Mouse (Mus musculus) heart, embryonic 11.5 days (tissue): Measurements from ENCODE around the gene 6430571L13Rik. TPM values are rescaled to one million over a fixed set of nuclear protein-coding genes. Genes with fewer than 3 reads are reported as not detected.
"Not testable (repeated sequence)": the region's sequence is repeated elsewhere in the genome, so short reads cannot be mapped to it uniquely, and the experiment has no call there.

ENCODE experiments used
- ATAC-seq: fragments of 200-750 bp; cut with Nextera tagmentation; replicated peaks from 2 replicates; pipeline ENCODE4 v1.8.0; 2017; ENCODE audit warnings: moderate library complexity; ENCODE audit not compliant: insufficient number of reproducible peaks, low FRiP score, low TSS enrichment
- H3K27ac ChIP-seq: fragments of 300-500 bp; sonication (generic); 2 replicates; pipeline ENCODE4 v1.5.1; 2014; ENCODE audit warnings: mild to moderate bottlenecking, low read depth, low read length
- H3K27me3 ChIP-seq: fragments of 300-500 bp; sonication (generic); 2 replicates; pipeline ENCODE4 v1.6.1; 2014; ENCODE audit warnings: mild to moderate bottlenecking, low read length, mixed read lengths; ENCODE audit not compliant: control insufficient read depth, insufficient read depth
- H3K36me3 ChIP-seq: fragments of 300-500 bp; sonication (generic); 2 replicates; pipeline ENCODE4 v1.6.1; 2014; ENCODE audit warnings: mild to moderate bottlenecking, low read length, moderate library complexity, mixed read lengths; ENCODE audit not compliant: control insufficient read depth, insufficient read depth
- H3K4me1 ChIP-seq: fragments of 300-500 bp; sonication (generic); 2 replicates; pipeline ENCODE4 v1.6.1; 2014; ENCODE audit warnings: low read length; ENCODE audit not compliant: control insufficient read depth, insufficient read depth
- H3K4me2 ChIP-seq: fragments of 300-500 bp; sonication (generic); 2 replicates; pipeline ENCODE4 v1.6.1; 2014; ENCODE audit warnings: mild to moderate bottlenecking, moderate library complexity
- H3K4me3 ChIP-seq: fragments of 300-500 bp; sonication (generic); 2 replicates; pipeline ENCODE4 v1.5.1; 2014; ENCODE audit warnings: low read depth, low read length
- H3K9ac ChIP-seq: fragments of 300-500 bp; sonication (generic); 2 replicates; pipeline ENCODE4 v1.6.1; 2014; ENCODE audit warnings: mild to moderate bottlenecking, low read depth, low read length, moderate library complexity
- H3K9me3 ChIP-seq: fragments of 300-500 bp; sonication (generic); replicated peaks from 2 replicates; pipeline ENCODE4 v1.6.1; 2016; ENCODE audit warnings: low read length; ENCODE audit not compliant: control insufficient read depth
- WGBS: fragments of 180-500 bp; shearing (Covaris S2); extraction: QIAGEN DNeasy Blood & Tissue Kit; methylation state at CpG from one replicate; pipeline ENCODE4 v1.1.7; 2014; ENCODE audit not compliant: insufficient replicate concordance; 5-methylcytosine and 5-hydroxymethylcytosine counted together
- polyA plus RNA-seq: library from polyadenylated mRNA; unstranded; fragments of >200 nt; fragmentation: Nextera tagmentation; extraction: Ambion mirVana; gene quantifications from 2 replicates; pipeline ENCODE4 v1.2.1, GENCODE M21; 2014

Gene 6430571L13Rik
- polyA plus RNA-seq, 1 experiment from 2014 or later: 0.92 TPM

DNA sequence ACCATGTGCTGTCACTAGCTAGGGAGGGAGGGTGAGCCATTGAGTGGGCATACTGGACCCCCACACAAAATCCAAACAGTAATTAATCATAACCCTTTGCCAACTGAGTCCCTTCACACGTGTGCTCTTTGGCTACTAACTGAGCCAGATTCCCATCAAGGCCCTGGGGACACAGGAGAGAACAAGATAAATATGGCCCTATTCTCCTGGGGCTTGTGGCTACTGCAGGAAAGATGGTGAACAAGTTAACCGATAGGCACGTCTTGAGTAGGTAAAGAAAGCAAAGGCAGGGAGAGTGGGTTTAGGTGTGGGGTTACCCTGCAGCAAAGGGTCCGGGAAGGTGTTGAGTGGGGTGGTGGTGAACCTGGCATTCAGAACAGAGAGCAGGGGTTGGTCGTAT, 36.5 kb upstream of the 6430571L13Rik start:
- H3K4me2 ChIP-seq: no peak overlapping the region
- peaks cover 49% of the 10 kb centered on the region for H3K4me1 ChIP-seq

DNA sequence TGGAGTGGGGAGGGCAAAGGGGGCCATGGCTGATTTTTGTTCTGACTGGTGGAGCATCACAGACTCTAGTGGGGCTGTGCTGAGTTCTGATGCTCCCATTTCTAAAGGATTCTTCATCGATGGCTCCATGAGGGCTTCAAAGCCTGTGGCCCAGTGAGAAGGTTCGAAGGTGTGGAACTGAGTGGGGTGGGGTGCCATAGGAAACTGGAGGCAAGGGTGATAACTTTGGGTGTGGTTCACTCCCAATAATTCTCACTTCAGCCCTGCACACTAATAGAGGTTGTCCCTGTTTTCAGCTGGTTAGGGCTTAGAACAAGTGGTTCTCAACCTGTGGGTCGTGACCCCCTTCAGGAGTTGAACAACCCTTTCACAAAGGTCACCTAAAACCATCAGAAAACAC, 36.0 kb upstream of the 6430571L13Rik start:
- Histone ChIP-seq H3K9me3 (no peaks in the 10 kb centered on the region), H3K27ac (no peak overlapping the region), H3K36me3 (0 out of 2 replicates have a peak, but pooled peaks cover 7% of the 10 kb centered on the region), H3K4me2 (no peak overlapping the region), H3K9ac (no peak overlapping the region), H3K4me1 (peaks cover 49% of the 10 kb centered on the region), H3K4me3 (no peak overlapping the region), H3K27me3 (no peaks in the 10 kb centered on the region)
- WGBS: 78% methylated on average over 3 of the region's 3 CpGs
- no peak for ATAC-seq

More for the DNA sequence above, 36.5 kb upstream of the 6430571L13Rik start:
- H3K27ac ChIP-seq: no peak overlapping the region
- 76% methylated on average over 5 of the region's 5 CpGs for WGBS
- ATAC-seq: no peak
- H3K36me3 ChIP-seq: 0 out of 2 replicates have a peak, but pooled peaks cover 7% of the 10 kb centered on the region
- no peak overlapping the region for H3K9ac ChIP-seq
- H3K4me3 ChIP-seq: no peak overlapping the region
- no peaks in the 10 kb centered on the region for H3K27me3 ChIP-seq
- no peaks in the 10 kb centered on the region for H3K9me3 ChIP-seq

DNA sequence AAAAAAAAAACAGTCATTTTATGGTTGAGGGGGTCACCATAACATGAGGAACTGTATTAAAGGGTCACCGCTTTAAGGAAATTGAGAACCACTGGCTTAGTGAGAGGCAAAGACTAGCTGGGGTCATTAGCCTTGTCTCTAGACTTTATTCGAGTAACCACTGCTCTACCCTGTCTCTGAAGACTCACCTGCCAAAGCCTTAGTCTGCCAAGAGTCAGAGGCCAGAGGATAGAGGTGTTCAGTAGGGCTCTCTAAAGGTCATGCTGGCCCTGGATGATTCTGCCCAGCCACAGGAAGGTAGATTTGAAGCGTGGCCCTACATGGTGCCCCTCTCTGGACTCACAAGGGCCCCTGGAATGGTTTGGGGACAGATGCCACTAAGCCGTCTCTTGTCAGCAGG, 35.4 kb upstream of the 6430571L13Rik start:
- H3K9ac ChIP-seq: no peak overlapping the region
- WGBS: 77% methylated on average over 4 of the region's 4 CpGs
- ATAC-seq: no peak
- no peak overlapping the region for H3K4me3 ChIP-seq
- H3K27ac ChIP-seq: no peak overlapping the region; the same call in 1 of the 2 replicates
- H3K27me3 ChIP-seq: no peaks in the 10 kb centered on the region
- H3K4me1 ChIP-seq: peaks cover 51% of the 10 kb centered on the region
- H3K36me3 ChIP-seq: 0 out of 2 replicates have a peak, but pooled peaks cover 7% of the 10 kb centered on the region
- no peaks in the 10 kb centered on the region for H3K9me3 ChIP-seq
- H3K4me2 ChIP-seq: no peak overlapping the region

DNA sequence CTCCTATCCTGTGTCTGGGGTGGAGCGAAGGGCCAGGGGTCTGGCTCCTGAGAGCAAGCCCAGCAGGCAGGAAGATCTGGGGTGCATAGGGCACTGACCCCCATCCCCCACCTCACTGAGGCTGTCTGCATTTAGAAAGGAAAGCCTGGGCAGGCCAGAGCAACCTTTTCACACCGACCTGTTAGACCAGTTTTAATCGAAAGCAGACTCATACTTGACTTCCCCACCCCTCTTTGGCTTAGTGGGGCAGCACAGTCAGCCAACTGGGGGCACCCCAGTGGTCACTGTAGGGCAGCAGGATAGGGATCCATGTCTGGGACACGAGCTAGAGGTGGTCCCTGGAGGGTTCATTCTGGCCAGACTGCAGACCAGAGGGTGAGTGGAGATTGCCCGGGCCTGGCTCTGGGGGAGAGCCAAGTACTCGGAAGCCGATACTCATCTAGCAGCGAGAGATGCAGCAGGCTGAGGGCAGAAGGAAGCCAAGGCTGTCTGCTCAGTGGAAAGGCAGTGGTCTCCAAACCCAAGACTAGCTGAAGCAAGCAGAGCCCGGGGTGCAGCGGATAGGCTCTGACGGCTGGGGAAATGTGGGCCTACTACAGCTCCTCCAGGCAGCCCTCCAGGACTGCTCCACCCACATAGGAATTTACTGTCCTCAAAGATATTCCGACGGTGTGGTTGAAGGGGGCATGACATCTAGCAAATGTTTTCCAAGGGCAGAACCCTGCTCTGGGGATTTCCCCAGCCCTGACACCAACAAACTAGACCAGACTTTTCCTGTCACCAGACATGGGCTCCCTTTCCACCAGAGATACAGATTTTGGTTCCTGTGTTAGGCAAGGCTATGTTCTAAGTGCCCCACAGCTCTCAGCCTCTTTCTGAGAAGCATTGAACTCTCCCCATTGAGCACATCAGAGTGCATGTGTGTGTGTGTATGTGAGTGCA, 34.5 kb upstream of the 6430571L13Rik start:
- H3K4me3 ChIP-seq: no peak overlapping the region
- peaks cover 51% of the 10 kb centered on the region for H3K4me1 ChIP-seq
- H3K36me3 ChIP-seq: 0 out of 2 replicates have a peak, but pooled peaks cover 3% of the 10 kb centered on the region
- ATAC-seq: no peak
- H3K9me3 ChIP-seq: no peaks in the 10 kb centered on the region
- H3K9ac ChIP-seq: 0 out of 2 replicates have a peak overlapping the region, but pooled peaks have one; percentile 28
- no peak overlapping the region; the same call in 1 of the 2 replicates for H3K27ac ChIP-seq
- H3K27me3 ChIP-seq: no peaks in the 10 kb centered on the region
- H3K4me2 ChIP-seq: no peak overlapping the region
- WGBS: 59% methylated on average over 13 of the region's 13 CpGs

DNA sequence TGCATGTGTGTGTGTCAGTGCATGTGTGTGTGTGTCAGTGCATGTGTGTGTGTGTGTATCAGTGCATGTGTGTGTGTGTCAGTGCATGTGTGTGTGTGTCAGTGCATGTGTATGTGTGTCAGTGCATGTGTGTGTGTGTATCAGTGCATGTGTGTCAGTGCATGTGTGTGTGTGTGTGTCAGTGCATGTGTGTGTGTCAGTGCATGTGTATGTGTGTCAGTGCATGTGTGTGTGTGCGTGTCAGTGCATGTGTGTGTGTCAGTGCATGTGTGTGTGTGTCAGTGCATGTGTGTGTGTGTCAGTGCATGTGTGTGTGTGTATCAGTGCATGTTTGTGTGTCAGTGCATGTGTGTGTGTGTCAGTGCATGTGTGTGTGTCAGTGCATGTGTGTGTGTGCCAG, 33.7 kb upstream of the 6430571L13Rik start:
- WGBS: 92% methylated on average over 1 of the region's 1 CpGs
- H3K36me3 ChIP-seq, H3K27ac ChIP-seq, H3K9ac ChIP-seq, ATAC-seq, H3K9me3 ChIP-seq, H3K27me3 ChIP-seq, H3K4me2 ChIP-seq, H3K4me3 ChIP-seq: not testable (repeated sequence)
- H3K4me1 ChIP-seq: peaks cover 45% of the 10 kb centered on the region

DNA sequence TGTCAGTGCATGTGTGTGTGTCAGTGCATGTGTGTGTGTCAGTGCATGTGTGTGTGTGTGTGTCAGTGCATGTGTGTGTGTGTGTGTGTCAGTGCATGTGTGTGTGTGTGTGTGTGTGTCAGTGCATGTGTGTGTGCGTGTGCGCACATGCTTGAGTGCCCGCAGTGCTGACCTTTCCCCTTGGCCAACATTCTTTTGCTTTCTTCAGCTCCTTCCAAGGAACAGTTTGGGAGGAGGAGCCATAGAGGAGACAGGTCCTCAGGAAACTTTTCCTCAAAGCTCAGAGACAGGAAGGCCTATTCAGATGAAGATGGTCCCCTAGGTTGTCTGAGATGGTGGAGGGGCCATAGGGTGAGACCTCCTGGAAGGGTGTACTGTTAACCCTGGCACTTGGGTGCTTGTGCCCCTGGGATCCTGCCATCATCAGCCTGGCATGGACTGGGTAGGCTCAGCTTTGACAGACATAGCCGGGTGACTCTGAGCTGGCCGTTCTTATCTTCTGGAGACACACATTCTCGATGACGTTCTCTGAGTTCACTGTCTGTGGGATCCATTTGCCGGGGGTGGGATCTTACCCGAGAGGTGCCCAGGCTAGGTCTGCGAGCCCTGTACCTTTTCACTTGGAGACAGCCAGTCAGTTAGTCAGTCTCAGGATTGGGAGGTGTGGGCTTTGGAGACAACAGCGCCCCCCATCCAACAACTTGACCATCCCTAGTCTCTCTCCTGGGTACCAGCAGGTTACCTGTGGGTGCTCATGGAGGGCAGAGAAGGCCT, 33.1 kb upstream of the 6430571L13Rik start:
- H3K4me3 ChIP-seq: no peak overlapping the region
- H3K27me3 ChIP-seq: no peaks in the 10 kb centered on the region
- ATAC-seq: no peak
- H3K4me2 ChIP-seq: peak overlapping the region; percentile 4; the same call in 1 of the 2 replicates
- H3K9me3 ChIP-seq: no peaks in the 10 kb centered on the region
- peak overlapping the region; percentile 39; the same call in 1 of the 2 replicates for H3K9ac ChIP-seq
- 66% methylated on average over 11 of the region's 11 CpGs for WGBS
- H3K36me3 ChIP-seq: no peaks in the 10 kb centered on the region
- H3K4me1 ChIP-seq: peaks cover 40% of the 10 kb centered on the region
- peak overlapping the region; percentile 46 for H3K27ac ChIP-seq

DNA sequence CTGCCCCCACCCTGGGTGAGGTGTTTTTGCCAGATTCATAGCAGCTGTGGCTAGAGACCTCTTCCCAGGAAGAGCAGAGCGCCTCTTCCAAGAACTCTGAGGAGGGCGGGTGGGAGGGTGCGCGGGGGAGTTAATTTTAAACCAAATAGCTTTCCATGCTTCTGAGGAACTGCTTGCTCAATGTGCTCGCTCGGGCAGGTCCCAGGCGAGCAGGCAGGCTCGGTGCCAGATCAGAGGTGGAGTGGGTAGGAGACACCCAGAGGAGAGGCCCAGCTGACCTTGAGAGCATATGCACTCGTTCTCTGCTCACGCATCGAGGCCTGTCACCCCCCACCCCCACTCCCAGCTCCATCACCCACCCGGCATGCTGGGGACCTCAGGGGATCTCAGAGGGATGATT, 32.5 kb upstream of the 6430571L13Rik start:
- Histone ChIP-seq H3K4me1 (peaks cover 36% of the 10 kb centered on the region), H3K27me3 (no peaks in the 10 kb centered on the region), H3K4me3 (no peak overlapping the region), H3K36me3 (no peaks in the 10 kb centered on the region), H3K4me2 (no peak overlapping the region), H3K27ac (peak overlapping the region; percentile 46), H3K9ac (peak overlapping the region; percentile 39; the same call in 1 of the 2 replicates), H3K9me3 (no peaks in the 10 kb centered on the region)
- 48% methylated on average over 12 of the region's 12 CpGs for WGBS
- no peak; the same call in 1 of the 2 replicates for ATAC-seq

DNA sequence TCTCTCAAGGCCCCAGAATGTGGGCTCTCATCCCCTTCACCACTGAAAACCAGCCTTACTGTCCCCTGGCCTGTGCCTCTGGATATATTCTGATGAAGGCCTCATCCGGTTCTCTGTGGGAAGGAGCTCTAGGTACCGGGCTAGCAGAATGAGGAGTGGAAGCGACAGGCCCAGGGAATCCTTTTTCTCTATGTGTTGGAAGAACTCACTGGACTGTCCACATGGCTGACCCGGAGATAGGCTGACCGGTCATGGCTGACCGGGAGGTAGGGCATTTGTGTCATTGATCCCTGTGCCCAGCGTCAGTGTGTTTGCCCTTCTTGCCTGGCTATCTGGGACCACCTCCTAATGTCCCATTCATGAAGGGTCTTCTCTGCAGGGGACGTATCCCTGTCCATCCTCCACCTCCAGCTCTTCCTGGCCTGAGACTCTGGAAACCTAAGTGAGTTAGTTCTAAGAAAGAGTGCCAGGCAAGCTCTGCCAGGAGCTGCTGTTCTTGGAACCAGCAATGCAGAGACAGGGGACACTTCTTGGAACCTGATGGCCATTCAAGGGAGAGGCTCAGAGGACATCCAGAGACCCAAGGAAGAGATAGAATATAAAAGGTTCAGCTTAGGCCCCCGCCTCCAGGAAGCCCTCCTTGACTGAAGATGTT, 31.9 kb upstream of the 6430571L13Rik start:
- no peaks in the 10 kb centered on the region for H3K27me3 ChIP-seq

More for the DNA sequence above, 31.9 kb upstream of the 6430571L13Rik start:
- peak overlapping the region; percentile 46; the same call in 1 of the 2 replicates for H3K27ac ChIP-seq
- no peak overlapping the region for H3K4me2 ChIP-seq
- H3K4me3 ChIP-seq: no peak overlapping the region
- 89% methylated on average over 9 of the region's 9 CpGs for WGBS
- no peak overlapping the region for H3K9ac ChIP-seq
- no peaks in the 10 kb centered on the region for H3K9me3 ChIP-seq
- ATAC-seq: no peak
- no peaks in the 10 kb centered on the region for H3K36me3 ChIP-seq
- H3K4me1 ChIP-seq: peaks cover 32% of the 10 kb centered on the region
